Mouse (Mus musculus): ENCODE measurements at regions not wholly inside any gene's neighbourhood (a gene's known extent, or its start where the extent isn't known, plus 50 kb on each side); places are given as distances from the start of the nearest gene placed in this dataset.

DNA sequence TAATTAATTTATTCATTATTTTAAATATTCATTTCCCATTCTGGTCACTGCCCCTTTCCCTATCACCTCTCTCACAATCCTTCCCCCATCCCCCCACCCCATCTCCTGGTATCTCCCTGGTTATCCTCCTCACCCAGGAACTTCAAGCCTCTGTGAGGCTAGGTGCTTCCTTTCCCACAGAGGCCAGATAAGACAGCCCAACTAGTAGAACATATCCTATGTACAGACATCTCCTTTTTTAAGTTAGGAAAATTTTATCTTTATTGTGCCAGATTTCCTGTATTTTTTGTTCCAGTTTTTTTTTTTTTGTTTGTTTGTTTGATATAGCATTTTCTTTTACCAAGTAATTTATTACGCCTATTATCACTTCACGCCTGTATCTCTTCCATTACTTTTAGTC lies 769.4 kb upstream of the Gje1 start:
- TF ChIP-seq ZNF384 (IDR thresholded peaks at IDR 0.05; ENCODE audit: low read depth, low read length) (no peak), CHD2 (IDR thresholded peaks at IDR 0.05; ENCODE audit: low read depth, low read length) (no peak), ZC3H11A (IDR thresholded peaks at IDR 0.05; ENCODE audit: borderline replicate concordance, low read depth, low read length) (no peak), HCFC1 (IDR thresholded peaks at IDR 0.05; ENCODE audit: borderline replicate concordance, insufficient read depth, low read length) (no peak), MAFK (IDR thresholded peaks at IDR 0.05; ENCODE audit: insufficient read depth, low read depth, low read length) (no peak)
